Mouse (Mus musculus): ENCODE measurements around the gene Wdr38.

DNA sequence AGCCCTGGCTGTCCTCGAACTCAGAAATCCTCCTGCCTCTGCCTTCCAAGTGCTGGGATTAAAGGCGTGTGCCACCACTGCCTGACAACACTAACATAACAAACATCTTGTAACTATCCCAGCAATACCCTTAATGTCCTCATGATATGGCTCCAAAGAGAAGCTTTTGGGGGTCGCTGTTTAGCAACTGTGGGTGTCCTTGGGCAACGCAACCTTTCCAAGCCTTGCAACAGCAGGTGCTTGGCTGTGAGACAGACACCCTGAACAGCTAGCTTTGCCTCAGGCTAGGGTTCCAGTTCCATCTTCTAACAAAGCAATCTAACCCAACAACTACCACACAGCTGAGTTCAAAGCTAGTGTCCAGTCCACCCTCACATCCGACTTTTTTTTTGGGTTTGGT, 6.2 kb downstream of the Wdr38 start:
- TF ChIP-seq POLR2A (IDR thresholded peaks at IDR 0.05; ENCODE audit: control insufficient read depth, extremely low read depth, insufficient read depth, low read length, poor library complexity) (no peak), CTCF (IDR thresholded peaks at IDR 0.05; ENCODE audit: borderline replicate concordance, control insufficient read depth, extremely low read depth, insufficient read depth, low read length, poor library complexity) (no peak)
